Mouse (Mus musculus): Measurements from ENCODE around the gene Tle1.

The Tle1 gene

DNA sequence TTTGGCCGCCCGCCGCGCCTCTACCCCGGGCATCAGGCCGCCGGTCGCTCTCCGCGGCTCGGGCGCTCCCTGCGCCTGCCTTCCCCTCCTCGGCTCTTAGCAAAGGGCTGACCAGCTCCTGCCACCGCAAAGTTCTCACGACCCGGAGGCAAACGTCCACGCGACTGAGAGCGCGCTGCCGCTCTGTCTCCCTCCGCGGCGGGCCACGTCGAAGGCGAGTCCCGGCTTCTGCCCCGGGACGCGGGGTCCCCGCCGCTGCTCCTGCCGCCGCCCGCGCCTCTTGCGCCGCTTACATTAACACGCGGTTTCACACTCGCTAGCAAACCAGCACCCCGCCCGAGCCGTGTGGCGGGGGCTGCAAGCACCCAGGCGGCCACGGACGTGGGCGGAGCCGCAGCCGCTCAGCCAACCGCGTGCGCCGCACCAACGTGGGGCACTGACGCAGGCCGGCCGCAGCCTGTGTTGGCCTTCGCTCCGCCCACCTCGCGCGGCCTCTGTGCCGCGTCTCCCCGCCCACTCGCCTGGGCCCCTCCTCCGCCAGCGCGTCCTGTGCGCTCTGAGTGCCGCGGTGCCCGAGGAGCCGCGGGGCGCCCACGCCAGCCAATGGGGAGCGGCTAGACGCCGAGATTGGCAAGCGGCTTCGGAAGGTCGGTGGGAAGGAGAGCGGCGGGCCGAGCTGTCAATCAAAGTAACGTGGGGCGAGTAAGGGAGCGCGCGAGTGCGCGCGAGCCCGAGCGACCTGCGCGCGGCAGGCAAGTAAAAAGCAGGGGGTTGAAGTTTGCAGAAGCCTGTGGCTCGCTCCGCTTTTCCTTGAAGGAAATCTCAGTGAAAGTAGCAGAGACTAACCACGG lies at the start of gene Tle1:
TSS of gene Tle1 (minus strand) at position 361 of the 851 bp plus-strand sequence.
- DNase-seq (ENCODE audit: low read depth in 1 of 2, low spot score in 2 of 2), result peak; percentile 97 to 99

DNA sequence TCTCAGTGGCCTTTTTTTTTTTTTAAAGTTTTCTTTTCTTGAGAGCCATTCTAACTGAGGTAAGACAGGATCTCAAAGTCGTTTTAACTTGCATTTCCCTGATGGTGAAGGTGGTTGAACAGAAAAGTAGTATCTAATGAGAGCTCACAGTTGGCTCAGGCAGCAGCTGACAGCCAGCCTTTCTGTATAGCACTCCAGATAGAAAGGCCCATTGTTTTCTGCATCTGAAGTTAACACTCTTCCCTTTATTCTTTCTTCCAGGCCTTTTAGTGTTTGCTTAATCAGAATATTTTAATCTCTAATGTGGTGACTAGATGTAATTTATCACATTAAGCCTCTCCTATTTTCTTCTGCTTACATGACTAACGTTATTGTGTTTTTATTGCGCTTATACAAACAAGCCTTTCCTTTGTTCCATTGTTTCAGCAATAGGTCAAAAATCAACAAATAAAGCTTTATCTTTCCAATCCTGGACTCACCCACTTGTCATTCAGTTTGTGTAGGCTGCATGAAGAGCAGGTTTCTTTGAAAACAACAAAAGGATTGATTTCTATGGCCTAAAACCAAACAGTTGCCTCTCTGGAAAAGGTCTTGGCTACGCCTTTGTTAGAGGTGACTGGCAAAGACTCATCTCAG lies 33.0 kb upstream of the Tle1 start:
- DNase-seq (ENCODE audit: low read depth in 1 of 2, low spot score in 2 of 2), result no peak

DNA sequence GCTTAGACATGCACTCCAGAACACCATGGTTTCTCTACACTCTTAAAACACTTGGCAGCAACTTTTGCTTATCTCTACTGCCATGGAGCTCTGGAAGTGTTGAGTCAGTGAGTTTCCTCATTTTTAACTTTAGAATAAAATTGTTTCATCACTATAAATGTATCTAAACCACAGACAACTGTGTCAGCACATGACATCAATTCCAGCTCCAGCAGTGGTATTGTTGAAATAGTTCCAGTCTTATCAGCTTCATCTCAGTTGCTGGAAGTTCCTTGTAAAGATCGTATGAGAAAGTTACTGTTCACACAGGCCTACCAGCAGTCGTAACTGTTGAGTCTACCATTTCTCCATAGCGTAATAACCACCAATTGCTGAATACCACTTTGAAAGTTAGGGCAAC lies 31.5 kb upstream of the Tle1 start:
- DNase-seq (ENCODE audit: low read depth in 1 of 2, low spot score in 2 of 2), result no peak

DNA sequence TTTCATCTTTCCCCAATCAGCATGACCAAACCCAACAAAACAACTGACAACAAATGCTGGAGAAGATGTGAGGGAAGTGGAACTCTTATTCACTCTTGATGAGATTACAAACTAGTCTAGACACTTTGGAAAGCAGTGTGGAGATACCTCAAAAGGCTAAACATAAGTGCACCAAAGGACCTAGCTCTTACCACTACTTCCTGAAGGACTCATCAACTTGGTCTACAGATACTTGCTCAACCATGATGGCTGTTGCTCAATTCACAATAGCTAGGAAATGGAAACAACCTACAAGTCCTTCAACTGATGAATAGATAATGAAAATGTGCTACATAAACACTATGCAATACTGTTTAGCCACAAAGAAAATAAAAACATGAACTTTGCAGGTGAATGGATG lies 30.1 kb upstream of the Tle1 start:
- no peak for DNase-seq (ENCODE audit: low read depth in 1 of 2, low spot score in 2 of 2)

DNA sequence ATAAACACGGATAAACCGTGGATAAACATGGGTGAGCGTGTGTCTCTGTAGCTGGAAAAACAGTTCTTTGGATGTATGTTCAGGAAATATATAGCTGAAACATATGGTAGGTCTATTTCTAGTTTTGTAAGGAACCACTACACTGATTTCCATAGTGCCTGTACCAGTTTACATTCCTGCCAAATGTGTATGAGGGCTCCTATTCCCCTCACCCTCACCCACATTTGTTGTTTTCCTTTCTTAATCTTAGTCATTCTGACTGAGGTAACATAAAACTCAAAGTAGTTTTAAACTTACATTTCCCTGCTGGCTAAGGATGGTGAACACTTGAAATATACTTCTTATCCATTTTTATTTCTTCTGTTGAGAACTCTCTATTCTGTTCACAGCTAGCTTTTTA lies 20.9 kb upstream of the Tle1 start:
- DNase-seq (ENCODE audit: low read depth in 1 of 2, low spot score in 2 of 2), result no peak

DNA sequence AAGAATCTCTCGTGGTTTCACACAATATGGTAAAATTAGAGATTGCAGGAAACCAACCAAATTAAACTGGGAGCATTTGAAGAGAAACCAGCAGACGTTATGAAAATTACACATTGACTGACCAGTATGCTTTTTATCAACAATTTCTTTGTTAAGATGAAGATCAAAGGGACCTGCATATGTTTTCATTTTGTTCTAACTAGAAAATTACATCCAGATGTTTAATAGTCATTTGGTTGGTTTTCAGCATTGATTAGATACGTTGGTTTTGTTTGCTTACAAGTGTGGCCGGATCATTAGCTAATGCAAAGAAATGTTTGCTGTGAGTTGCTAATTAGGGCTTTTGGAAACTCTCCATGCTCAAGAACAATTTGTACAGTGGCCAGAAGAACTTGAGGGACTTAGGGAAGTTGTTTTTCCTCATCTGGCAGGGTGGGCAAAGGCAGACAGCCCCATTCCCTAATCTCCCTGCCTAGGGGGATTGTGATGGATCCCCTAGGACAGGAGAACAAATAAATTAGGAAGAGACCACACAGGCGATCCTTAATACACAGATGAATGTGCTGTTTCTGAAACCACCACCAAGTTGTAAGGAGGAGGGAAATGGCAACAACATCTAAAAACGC lies 3.8 kb upstream of the Tle1 start:
- no peak for DNase-seq (ENCODE audit: low read depth in 1 of 2, low spot score in 2 of 2)

DNA sequence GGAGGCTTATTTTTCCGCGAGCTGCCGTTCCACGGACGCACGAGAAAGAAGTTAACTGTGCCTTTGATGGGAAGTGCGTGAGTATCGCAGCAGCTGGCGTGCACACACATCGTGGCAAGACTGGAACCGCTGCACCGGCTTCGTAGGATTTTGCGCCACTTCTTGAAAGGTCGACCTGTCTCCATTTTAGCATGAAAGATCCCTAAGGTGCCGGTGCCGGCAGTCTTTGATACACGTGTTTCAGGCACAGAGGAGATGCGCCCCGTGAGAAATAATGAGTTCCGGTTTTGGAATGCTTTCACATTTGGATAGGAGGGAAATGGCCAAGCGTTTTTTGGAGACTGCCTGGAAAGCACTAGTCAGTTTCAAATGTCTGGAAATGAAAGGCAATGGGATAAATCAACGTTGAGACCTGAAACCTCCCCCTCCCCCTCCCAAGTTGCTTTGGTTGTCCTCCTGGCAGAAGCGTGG lies 837 bp upstream of the Tle1 start:
- no peak for DNase-seq (ENCODE audit: low read depth in 1 of 2, low spot score in 2 of 2)

DNA sequence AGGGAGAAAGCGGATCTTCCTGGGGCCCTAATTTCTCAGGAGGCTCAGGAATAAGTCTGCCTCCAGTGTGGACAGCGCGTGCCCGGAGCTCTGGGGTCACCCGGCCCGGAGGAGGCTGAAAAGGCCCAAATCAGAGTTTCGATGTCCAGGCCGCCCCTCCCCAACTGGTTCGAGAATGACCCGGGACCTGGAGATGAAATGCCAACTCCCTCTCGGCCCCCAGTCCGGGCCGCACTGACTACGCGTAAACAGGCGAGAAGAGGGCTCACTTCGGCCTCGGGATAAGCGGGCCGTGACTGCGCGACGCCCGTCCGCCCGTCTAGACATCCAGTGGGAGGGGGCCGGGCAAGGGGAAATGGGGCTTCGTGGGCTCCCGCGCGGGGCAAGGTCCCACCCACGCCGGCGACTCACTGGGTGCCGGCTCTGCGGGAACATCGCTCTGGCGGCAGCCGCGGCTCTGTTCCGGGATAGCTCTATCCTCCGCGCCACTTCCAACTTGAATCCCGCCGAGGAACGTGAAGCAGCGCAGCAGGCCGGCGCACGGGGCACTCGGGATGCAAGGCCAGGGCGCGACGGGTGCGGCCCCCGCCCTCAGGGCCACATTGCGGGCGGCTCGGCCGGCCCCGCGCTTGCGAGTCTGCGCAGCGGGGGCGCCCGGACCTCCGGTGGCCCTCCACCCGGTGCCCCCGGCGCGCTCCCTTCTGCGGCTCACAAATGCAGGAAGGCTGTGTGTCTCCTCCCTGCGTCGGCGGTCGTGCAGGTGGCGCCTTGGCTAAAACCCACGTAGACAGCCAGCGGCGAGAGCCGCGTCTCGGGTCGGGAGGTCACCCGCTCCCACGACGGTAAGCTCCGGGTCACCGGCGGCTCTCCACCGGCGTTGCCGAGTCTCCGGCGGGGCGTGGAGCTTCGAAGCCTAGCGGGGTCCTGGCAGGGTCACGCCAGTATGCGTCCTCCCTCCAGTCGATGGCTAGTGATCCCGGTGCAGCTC lies 854 bp downstream of the Tle1 start:
- peak in 1 of 2 experiments; percentile 25 for DNase-seq (ENCODE audit: low read depth in 1 of 2, low spot score in 2 of 2)

DNA sequence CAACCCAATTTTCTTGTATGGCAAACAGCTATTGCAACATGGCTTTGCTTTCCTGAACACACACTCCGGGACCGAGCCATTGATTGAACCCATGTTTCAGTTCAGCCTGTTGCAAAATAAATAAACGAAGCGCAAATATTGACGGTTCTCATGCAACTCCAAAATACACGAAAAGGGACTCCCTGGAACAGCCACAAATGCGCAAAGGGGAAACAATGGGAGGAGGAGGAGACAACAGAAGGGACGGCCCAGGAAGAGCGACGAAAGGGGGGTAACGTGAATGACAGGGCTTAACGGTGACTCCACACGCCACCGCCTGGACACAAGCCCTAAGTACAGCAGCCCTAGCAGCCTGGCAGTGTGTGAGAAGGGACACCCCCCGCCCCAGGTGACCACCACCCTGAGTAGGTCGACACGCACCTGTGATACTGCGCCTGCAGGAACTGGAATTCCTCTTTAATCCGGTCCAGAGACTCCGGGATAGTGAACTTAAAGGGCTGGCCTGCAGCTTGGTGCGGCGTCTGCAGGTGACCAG lies 1.8 kb downstream of the Tle1 start:
- DNase-seq (ENCODE audit: low read depth in 1 of 2, low spot score in 2 of 2), result peak in 1 of 2 experiments; percentile 48

DNA sequence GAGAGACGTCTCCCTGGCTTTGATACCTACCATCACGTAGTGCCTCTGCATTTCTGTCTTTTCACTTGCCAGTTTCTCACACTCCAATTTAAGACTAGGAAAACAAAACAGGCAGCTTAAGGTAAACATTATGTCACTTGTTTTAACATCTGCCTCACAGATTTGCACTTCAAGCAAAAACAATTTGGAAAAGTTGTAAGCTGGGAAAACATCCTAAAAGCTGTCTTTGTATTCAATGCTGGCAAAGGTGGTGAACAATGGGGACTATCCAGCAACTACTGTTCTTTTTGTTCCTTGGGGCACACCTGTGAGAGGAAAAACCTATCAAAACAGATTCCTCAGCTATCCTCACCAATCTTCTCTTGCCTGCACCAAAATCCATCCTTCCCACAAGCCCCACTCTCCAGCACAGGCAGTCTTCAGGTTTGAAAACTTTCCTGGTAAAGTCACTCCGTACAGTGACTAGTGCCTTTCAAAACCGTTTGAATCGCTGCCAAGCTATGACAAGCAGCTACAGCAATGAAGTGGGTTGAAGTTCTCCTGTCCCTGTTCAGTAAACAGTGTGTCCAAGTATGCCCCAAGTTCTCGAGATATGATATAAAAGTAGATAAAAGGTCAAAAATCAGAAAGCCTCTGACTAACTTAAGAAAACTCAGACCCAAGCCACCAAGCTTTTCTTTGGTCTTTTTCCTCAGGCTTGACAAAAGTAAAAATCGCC lies 2.7 kb downstream of the Tle1 start:
- DNase-seq (ENCODE audit: low read depth in 1 of 2, low spot score in 2 of 2), result no peak

DNA sequence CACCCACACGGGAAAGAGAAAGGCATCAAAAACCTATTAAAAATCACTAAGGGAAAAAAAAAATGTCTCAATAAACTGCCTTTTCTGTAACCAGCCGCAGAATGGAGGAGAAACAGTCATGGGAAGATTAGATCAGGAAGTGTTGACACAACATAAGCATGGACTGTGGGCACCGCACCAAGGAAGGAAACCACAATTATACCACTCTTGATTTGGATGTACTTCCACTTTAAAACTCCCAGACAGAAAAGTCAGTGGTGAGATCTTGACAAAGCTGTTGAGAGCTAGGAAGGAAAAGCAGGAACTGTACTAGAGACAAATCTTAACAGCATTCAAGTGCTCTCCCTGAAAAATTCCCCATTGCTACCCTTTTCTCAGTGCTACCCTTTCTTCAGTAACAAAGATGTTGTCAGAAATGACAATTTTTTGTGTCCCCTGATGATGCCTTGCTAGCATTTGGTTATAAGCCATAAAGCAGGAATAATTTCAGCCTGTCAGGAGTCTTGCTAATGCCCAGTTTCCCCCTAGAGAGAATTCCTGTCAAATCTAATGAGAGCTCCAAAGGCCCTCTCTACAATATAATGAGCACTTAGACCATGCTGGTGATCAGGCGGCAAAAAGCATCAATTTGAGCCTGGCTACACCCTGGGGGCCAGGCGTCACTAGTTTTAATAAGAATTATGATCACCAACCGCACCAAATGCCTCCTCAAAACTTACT lies 5.4 kb downstream of the Tle1 start:
- peak in 1 of 2 experiments; percentile 2 for DNase-seq (ENCODE audit: low read depth in 1 of 2, low spot score in 2 of 2)

DNA sequence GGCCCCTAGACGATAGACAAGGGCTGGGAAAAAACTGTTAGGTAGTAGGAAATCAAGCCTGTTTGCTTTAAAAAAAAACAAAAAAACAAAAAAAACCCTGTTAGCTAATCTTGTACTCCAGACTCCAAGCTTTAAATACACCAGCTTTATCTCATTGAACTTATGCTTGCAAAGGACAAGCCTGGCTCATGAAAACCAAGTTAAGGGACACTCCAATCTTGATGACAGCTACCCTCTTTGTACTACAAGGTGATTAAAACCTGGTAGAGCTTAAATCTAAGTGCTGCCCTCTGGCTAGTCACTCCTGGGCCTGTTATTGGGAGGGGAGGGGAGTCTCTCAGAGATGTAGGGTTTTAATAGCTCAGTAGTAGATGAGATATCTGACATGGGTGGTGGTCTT lies 7.4 kb downstream of the Tle1 start:
- no peak for DNase-seq (ENCODE audit: low read depth in 1 of 2, low spot score in 2 of 2)

DNA sequence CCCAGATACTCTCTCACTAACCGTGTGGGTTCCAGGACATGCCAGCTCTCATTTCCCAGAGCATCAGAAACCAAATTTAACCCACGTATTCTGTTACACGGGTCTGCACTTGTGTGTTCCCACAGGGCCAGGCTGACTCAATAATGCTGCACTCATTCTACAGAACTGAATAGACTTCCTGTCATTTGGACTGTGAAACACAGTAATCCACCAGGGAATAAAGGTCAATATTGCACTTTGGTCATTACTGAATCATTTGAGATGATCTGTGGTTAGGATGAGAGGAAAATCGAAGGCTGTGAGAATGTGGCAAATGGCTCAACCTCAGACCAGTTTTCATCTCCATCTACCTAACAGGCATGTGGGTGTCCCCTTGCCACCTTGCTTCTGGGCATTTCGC lies 16.2 kb downstream of the Tle1 start:
- DNase-seq (ENCODE audit: low read depth in 1 of 2, low spot score in 2 of 2), result no peak

DNA sequence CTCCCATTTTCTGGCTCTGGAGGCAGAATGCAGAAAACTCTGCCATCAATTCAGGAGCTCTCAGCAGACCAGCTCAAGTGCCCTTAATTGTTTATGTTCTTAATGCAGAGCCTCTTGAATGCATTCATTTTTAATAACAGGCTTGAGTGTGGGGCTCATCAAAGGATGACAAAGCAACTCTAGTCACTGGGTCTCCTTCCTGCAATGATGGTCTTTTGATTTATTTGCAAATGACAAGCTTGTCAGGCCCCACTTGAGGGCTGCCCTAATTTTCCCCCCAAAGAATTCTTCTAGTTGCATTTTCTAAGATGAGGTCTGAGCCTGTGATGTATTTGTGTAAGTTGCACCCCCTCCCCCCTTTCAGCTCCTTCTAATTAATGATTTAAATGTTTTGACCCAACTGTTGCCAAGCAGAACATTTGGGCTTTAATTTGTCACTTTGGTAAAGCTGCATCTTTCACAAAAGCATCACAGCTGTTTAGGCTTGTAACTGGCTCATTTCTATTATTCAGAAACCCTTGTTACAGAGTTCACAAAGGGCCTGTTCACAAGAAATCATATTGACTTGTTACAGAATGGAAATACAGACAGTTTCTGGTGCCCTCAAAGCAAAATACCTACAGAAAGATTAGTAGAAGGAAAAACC lies 18.3 kb downstream of the Tle1 start:
- DNase-seq (ENCODE audit: low read depth in 1 of 2, low spot score in 2 of 2), result no peak

DNA sequence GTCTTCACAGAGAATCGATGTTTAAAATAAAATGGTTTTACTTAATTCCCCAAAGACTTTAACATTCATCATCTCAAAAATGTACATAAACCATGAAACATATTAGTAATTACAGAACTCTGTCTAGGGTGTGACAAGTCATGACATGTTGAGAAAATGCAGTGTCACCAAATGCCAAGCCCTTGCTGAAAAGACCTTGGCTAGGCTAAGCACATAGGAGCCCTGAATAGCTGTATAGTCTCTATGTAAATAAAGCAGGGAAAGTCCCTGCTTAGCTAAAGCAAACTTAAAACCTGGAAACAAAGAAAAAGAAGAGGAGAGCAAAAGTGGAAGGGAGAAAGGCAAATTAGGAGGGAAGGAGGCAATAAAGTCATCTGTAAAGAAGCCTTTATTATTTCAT lies 24.8 kb downstream of the Tle1 start:
- no peak for DNase-seq (ENCODE audit: low read depth in 1 of 2, low spot score in 2 of 2)

DNA sequence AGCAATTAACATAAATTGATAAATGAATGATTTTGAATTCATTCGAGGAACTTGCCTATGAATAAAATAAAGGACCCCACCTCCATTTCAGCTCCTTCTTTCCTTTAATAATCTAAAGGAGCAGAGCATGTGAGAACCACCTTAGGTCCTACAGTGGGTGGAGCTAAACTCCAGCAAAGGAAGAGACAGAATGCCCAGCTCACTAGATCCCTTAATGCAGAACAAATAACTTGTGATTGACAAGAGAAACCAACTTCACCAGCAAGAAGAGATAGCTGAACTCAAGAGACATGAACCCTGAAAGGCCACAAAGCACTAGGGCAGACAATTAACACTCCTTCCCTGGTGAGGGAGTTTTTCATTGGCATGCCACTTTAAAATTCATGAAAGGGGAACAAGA lies 32.5 kb downstream of the Tle1 start:
- DNase-seq (ENCODE audit: low read depth in 1 of 2, low spot score in 2 of 2), result no peak

DNA sequence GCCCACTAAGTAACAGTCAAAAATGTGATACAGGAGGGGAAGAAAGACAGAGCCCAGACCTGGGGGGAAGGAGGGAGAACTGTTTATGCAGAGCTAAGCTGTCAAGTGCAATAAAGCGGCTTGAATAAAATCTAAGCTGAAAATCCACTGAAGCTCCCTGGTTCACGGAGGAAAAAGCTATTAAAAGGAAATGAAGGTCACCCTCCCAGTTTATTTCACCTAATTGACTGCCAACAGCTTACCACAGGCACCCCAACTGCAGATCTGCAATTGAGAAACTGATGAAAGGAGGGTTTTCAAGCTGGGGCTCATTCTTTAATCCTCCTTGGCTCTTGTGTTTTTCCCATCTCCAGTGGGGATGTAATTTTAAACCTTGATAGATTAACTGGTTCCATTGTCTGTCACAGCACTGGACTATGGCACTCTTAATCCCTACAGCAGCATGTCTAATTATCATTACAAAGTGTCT lies 32.9 kb downstream of the Tle1 start:
- DNase-seq (ENCODE audit: low read depth in 1 of 2, low spot score in 2 of 2), result no peak

DNA sequence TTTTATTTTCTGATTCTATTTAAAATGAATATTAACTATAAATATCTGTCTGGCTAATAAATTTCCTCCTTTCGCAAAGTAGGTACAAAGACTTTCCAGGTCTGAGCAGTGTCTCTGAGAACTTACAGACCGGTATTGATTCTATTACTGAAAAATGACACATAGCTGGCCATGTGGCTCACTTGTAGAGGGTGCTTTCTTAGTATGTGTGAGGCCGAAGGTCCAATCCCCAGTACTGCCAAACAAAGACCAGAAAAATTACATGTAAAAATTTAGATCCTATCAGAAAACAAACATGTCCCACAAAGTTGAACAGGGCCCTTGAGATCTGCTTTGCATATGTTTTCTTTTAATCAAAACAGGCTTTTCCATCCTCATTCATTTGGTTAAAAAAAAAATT lies 33.5 kb downstream of the Tle1 start:
- no peak for DNase-seq (ENCODE audit: low read depth in 1 of 2, low spot score in 2 of 2)

DNA sequence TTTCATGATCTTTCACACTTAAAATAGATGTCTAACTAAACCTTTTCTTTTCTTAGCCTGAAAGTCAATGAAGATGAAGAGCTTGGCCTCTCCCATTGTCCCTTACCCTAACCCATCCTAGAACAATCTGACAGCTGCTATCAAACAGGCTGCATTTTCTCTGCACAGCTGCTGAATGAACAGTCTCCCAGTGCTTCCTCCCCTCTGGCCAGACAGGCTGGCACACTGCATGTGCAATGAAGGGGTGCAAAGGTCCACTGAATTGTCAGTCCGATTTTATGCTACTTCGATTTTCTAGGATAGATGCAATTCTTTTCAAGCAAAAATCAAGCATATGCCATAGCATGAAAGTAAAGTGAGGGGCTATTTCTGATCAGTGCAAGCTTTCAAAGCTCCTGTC lies 34.2 kb downstream of the Tle1 start:
- no peak for DNase-seq (ENCODE audit: low read depth in 1 of 2, low spot score in 2 of 2)

Measured in monocyte, adult 2 months (primary cell).